Mouse (Mus musculus): ENCODE results near the gene Ncf2.
"Not testable (repeated sequence)": the region's sequence is repeated elsewhere in the genome, so short reads cannot be mapped to it uniquely, and the experiment has no call there.

The Ncf2 gene

GRCm38 (mm10) chr1:152799897-152800296, at the start of gene Ncf2:
Gene Ncf2, plus strand, starts transcription at chr1:152800194.
- DNase-seq (ENCODE audit: low read depth, low spot score): no peak

GRCm38 (mm10) chr1:152750312-152750965, 49.6 kb upstream of the Ncf2 start, which contains the start of gene Apobec4:
Gene Apobec4, plus strand, starts transcription at chr1:152750551.
- DNase-seq (ENCODE audit: low read depth, low spot score): no peak

GRCm38 (mm10) chr1:152761791-152762190, 38.2 kb upstream of the Ncf2 start:
- DNase-seq (ENCODE audit: low read depth, low spot score): no peak

GRCm38 (mm10) chr1:152766032-152766772, 33.8 kb upstream of the Ncf2 start, which contains the start of the genes Rgl1 and Arpc5:
Gene Rgl1, minus strand, starts transcription at chr1:152766351.
Gene Arpc5, plus strand, starts transcription at chr1:152766542.
- peak; percentile 85 for DNase-seq (ENCODE audit: low read depth, low spot score)

- no peak for DNase-seq (ENCODE audit: low read depth, low spot score)
Observed at GRCm38 (mm10) chr1:152766804-152767748, 32.9 kb upstream of the Ncf2 start.

GRCm38 (mm10) chr1:152767749-152768488, 32.1 kb upstream of the Ncf2 start:
- peak; percentile 86 for DNase-seq (ENCODE audit: low read depth, low spot score)

- no peak for DNase-seq (ENCODE audit: low read depth, low spot score)
Observed at GRCm38 (mm10) chr1:152771016-152771415, 29.0 kb upstream of the Ncf2 start.

- DNase-seq (ENCODE audit: low read depth, low spot score): not testable (repeated sequence)
Observed at GRCm38 (mm10) chr1:152774601-152775000, 25.4 kb upstream of the Ncf2 start.

- no peak for DNase-seq (ENCODE audit: low read depth, low spot score)
Observed at GRCm38 (mm10) chr1:152779071-152779737, 20.8 kb upstream of the Ncf2 start.

- no peak for DNase-seq (ENCODE audit: low read depth, low spot score)
Observed at GRCm38 (mm10) chr1:152784620-152785019, 15.4 kb upstream of the Ncf2 start.

GRCm38 (mm10) chr1:152785446-152785845, 14.5 kb upstream of the Ncf2 start:
- not testable (repeated sequence) for DNase-seq (ENCODE audit: low read depth, low spot score)

GRCm38 (mm10) chr1:152786953-152787352, 13.0 kb upstream of the Ncf2 start:
- no peak for DNase-seq (ENCODE audit: low read depth, low spot score)

- no peak for DNase-seq (ENCODE audit: low read depth, low spot score)
Observed at GRCm38 (mm10) chr1:152788121-152788660, 11.8 kb upstream of the Ncf2 start.

GRCm38 (mm10) chr1:152790254-152790653, 9.7 kb upstream of the Ncf2 start:
- DNase-seq (ENCODE audit: low read depth, low spot score): no peak

- no peak for DNase-seq (ENCODE audit: low read depth, low spot score)
Observed at GRCm38 (mm10) chr1:152790821-152791220, 9.2 kb upstream of the Ncf2 start.

GRCm38 (mm10) chr1:152791269-152791668, 8.7 kb upstream of the Ncf2 start:
- no peak for DNase-seq (ENCODE audit: low read depth, low spot score)

- no peak for DNase-seq (ENCODE audit: low read depth, low spot score)
Observed at GRCm38 (mm10) chr1:152792736-152793494, 7.1 kb upstream of the Ncf2 start.

- DNase-seq (ENCODE audit: low read depth, low spot score): no peak
Observed at GRCm38 (mm10) chr1:152793495-152794130, 6.4 kb upstream of the Ncf2 start.

- no peak for DNase-seq (ENCODE audit: low read depth, low spot score)
Observed at GRCm38 (mm10) chr1:152795688-152796255, 4.2 kb upstream of the Ncf2 start.
